Mouse (Mus musculus) C2C12 (cell line): ENCODE results near the gene Tfe3.
"Not testable (repeated sequence)": the region's sequence is repeated elsewhere in the genome, so short reads cannot be mapped to it uniquely, and the experiment has no call there.

ENCODE experiments used
- CTCF ChIP-seq: IDR thresholded peaks from one replicate; pipeline ENCODE4 v1.5.1; 2011; ENCODE audit not compliant: control insufficient read depth, insufficient read depth, insufficient read length
- MYOG ChIP-seq: IDR thresholded peaks from one replicate; pipeline ENCODE4 v1.6.1; 2011; ENCODE audit not compliant: control insufficient read depth, insufficient read length; ENCODE audit errors: extremely low read depth
- USF1 ChIP-seq: IDR thresholded peaks from one replicate; pipeline ENCODE4 v1.6.1; 2011; ENCODE audit warnings: low read depth, mild to moderate bottlenecking, control low read depth, moderate library complexity

DNA sequence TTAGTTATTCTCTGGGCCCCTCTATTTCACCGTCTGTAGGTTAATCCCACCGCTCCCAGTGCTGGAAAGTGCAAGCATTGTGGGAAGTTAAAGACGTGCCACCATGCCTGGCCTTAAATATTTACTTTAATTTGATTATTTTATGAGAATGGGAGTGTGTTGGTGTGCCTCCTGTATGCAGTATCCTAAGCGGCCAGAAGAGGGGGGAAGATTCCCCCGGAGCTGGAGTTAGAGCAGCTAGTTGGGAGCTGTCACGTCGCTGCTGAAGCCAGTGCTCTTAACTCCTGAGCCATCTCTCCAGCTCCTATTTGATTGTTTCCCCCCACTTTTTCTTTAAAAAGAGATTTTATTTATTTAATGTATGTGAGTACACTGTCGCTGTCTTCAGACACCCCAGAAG lies 52.7 kb downstream of the Tfe3 start:
- not testable (repeated sequence) for TF ChIP-seq CTCF, MYOG, USF1
